Mouse (Mus musculus): Measurements from ENCODE around the gene Tuft1. TPM values are rescaled to one million over a fixed set of nuclear protein-coding genes. Genes with fewer than 3 reads are reported as not detected.

Tuft1 gene
- polyA plus RNA-seq, 1 experiment from 2014 or later: 3.7 TPM

- no peak for DNase-seq (ENCODE audit: low spot score)
- H3K27me3 ChIP-seq (ENCODE audit: insufficient read depth, poor library complexity, severe bottlenecking): no peaks in the 10 kb centered on the region
- H3K27ac ChIP-seq: no peak overlapping the region
- no peak overlapping the region for H3K4me3 ChIP-seq
- H3K9me3 ChIP-seq: no peaks in the 10 kb centered on the region
- no peaks in the 10 kb centered on the region for H3K36me3 ChIP-seq
- 75% methylated on average over 2 of the region's 2 CpGs for WGBS
- peaks cover 5% of the 10 kb centered on the region for H3K4me1 ChIP-seq (replicated peaks)
Measured at GRCm38 (mm10) chr3:94567242-94567641, 91.4 kb downstream of the Tuft1 start.

- H3K27ac ChIP-seq: no peak overlapping the region
- no peak for DNase-seq (ENCODE audit: low spot score)
- no peaks in the 10 kb centered on the region for H3K9me3 ChIP-seq
- H3K27me3 ChIP-seq (ENCODE audit: insufficient read depth, poor library complexity, severe bottlenecking): no peaks in the 10 kb centered on the region
- 85% methylated on average over 2 of the region's 2 CpGs for WGBS
- peaks cover 5% of the 10 kb centered on the region for H3K4me1 ChIP-seq (replicated peaks)
- H3K36me3 ChIP-seq: peaks cover 12% of the 10 kb centered on the region
- no peak overlapping the region for H3K4me3 ChIP-seq
Measured at GRCm38 (mm10) chr3:94565557-94565956, 93.1 kb downstream of the Tuft1 start.

DNA sequence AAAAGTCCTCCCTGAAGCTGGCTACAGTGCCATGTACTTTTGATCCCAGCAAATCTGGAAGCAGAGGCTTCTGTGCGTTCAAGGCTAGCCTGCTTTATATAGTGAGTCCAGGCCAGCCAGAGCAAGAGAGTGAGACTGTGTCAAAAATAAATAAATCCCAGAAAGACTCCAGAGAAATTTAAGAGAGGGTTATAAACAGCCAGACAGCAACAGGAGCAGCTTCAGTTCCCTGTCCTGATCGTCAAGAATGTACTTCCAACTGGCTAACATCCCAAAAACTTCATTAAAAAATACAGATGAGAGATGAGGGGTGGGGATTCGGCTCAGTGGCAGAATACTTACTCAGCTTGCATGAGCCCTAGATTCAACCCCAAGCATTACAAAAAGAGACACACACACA is 93.5 kb downstream of the Tuft1 start:
- no peak for DNase-seq (ENCODE audit: low spot score)
- Histone ChIP-seq H3K4me1 (replicated peaks) (peaks cover 5% of the 10 kb centered on the region), H3K27ac (no peak overlapping the region), H3K36me3 (peaks cover 14% of the 10 kb centered on the region), H3K27me3 (ENCODE audit: insufficient read depth, poor library complexity, severe bottlenecking) (no peaks in the 10 kb centered on the region), H3K9me3 (no peaks in the 10 kb centered on the region), H3K4me3 (no peak overlapping the region)
- WGBS: 76% methylated on average over 3 of the region's 3 CpGs

GRCm38 (mm10) chr3:94564356-94565010 is 94.2 kb downstream of the Tuft1 start:
- WGBS: 76% methylated on average over 4 of the region's 4 CpGs
- no peak for DNase-seq (ENCODE audit: low spot score)

DNA sequence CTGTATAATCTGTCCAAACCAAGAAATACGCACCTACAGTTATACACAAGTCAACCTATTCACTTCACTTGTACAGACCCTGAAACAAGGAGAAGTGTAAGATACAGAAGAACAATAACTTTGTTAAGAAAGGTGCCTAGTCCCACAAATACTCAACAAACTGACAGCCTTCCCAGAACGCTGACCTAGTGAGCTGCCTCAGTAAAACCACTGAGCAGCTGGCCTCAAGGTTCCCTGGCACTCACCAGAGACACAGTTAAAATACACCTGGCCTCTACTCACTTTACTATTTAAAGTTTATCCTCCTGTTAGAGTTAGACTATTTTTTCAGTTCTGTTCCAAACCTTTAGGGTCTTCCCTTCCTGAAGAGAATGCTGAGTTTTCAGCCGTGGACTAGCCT is 95.5 kb downstream of the Tuft1 start:
- H3K27ac ChIP-seq: no peak overlapping the region
- 82% methylated on average over 3 of the region's 3 CpGs for WGBS
- no peaks in the 10 kb centered on the region for H3K27me3 ChIP-seq (ENCODE audit: insufficient read depth, poor library complexity, severe bottlenecking)
- peaks cover 5% of the 10 kb centered on the region for H3K4me1 ChIP-seq (replicated peaks)
- H3K36me3 ChIP-seq: peaks cover 31% of the 10 kb centered on the region
- DNase-seq (ENCODE audit: low spot score): no peak
- H3K9me3 ChIP-seq: no peaks in the 10 kb centered on the region
- no peak overlapping the region for H3K4me3 ChIP-seq

More at GRCm38 (mm10) chr3:94564356-94565010, 94.2 kb downstream of the Tuft1 start:
- Histone ChIP-seq H3K4me1 (replicated peaks) (peaks cover 5% of the 10 kb centered on the region), H3K27me3 (ENCODE audit: insufficient read depth, poor library complexity, severe bottlenecking) (no peaks in the 10 kb centered on the region), H3K4me3 (no peak overlapping the region), H3K36me3 (peaks cover 21% of the 10 kb centered on the region), H3K9me3 (no peaks in the 10 kb centered on the region), H3K27ac (no peak overlapping the region)

Other genes starting within 250 kb of the Tuft1 start
- 39.6 and 46.1 TPM in 2 replicates for gene Tdrkh, start 245.6 kb downstream of the Tuft1 start, polyA plus RNA-seq (2016; fragmentation: Nextera tagmentation; extraction: Ambion mirVana)
- gene Mrpl9, start 215.6 kb downstream of the Tuft1 start, polyA plus RNA-seq (2016; fragmentation: Nextera tagmentation; extraction: Ambion mirVana): 71.3 and 73.4 TPM in 2 replicates
- 0.26 and 0.98 TPM in 2 replicates for gene Oaz3, start 215.0 kb downstream of the Tuft1 start, polyA plus RNA-seq (2016; fragmentation: Nextera tagmentation; extraction: Ambion mirVana)
- gene Celf3, start 180.6 kb downstream of the Tuft1 start, polyA plus RNA-seq (2016; fragmentation: Nextera tagmentation; extraction: Ambion mirVana): 69.3 and 136 TPM in 2 replicates
- 6.5 and 19.3 TPM in 2 replicates for gene Riiad1, start 178.5 kb downstream of the Tuft1 start, polyA plus RNA-seq (2016; fragmentation: Nextera tagmentation; extraction: Ambion mirVana)
- 43.0 and 45.5 TPM in 2 replicates for gene Snx27, start 76.2 kb downstream of the Tuft1 start, polyA plus RNA-seq (2016; fragmentation: Nextera tagmentation; extraction: Ambion mirVana)
- gene Gm10972, start 15.8 kb downstream of the Tuft1 start, polyA plus RNA-seq (2016; fragmentation: Nextera tagmentation; extraction: Ambion mirVana): not detected in 2 replicates
- 0.20 and 0.24 TPM in 2 replicates for gene Selenbp2, start 34.7 kb upstream of the Tuft1 start, polyA plus RNA-seq (2016; fragmentation: Nextera tagmentation; extraction: Ambion mirVana)
- 5.0 and 8.0 TPM in 2 replicates for gene Cgn, start 127.6 kb upstream of the Tuft1 start, polyA plus RNA-seq (2016; fragmentation: Nextera tagmentation; extraction: Ambion mirVana)
- gene Pogz, start 178.7 kb upstream of the Tuft1 start, polyA plus RNA-seq (2016; fragmentation: Nextera tagmentation; extraction: Ambion mirVana): 17.6 and 18.2 TPM in 2 replicates
- 342 and 366 TPM in 2 replicates for gene Psmb4, start 228.1 kb upstream of the Tuft1 start, polyA plus RNA-seq (2016; fragmentation: Nextera tagmentation; extraction: Ambion mirVana)

Data from hindbrain, embryonic 10.5 days (tissue).